Mouse (Mus musculus) bone marrow, adult 2 months (tissue): Measurements from ENCODE around the gene Rbl1.

ENCODE experiments used
- CTCF ChIP-seq: fragments of 200-500 bp; IDR thresholded peaks from 2 replicates; pipeline ENCODE4 v1.5.1; 2011; ENCODE audit warnings: low read length, control low read depth; ENCODE audit not compliant: control insufficient read depth, insufficient read depth
- POLR2A ChIP-seq: fragments of 200-500 bp; IDR thresholded peaks from 2 replicates; pipeline ENCODE4 v1.6.1; 2011; ENCODE audit warnings: low read depth, mild to moderate bottlenecking, control low read depth, low read length, borderline replicate concordance; ENCODE audit not compliant: control insufficient read depth

DNA sequence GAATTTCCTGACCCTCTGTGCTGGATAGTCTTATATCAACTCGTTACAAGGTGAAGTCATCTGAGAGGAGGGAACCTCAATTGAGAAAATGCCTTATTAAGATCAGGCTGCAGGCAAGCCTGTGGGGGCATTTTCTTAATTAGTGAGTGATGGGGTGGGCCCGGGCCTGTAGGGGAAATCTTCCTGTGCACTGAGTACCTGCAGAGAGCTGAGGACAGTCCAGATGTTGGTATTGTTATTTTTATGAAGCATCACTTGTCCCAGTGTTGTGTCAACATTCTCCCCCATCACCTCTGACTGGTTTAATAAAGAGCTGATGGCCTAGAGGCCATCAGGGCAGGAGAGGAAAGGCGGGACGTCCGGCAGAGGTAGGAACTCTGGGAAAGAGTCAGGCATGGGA, 60.2 kb downstream of the Rbl1 start:
- TF ChIP-seq POLR2A (no peak), CTCF (no peak)
